Mouse (Mus musculus) MEL (cell line): ENCODE results near the gene Ccl7.

Source experiments
- CHD1 ChIP-seq: IDR thresholded peaks from 2 replicates; pipeline ENCODE4 v1.6.1; 2012; ENCODE audit warnings: low read depth, mild to moderate bottlenecking, inconsistent platforms, low read length, improper control_type of control experiment
- CTCF ChIP-seq, 3 experiments: IDR thresholded peaks in 2 of 3; conservative IDR thresholded peaks in 1 of 3; 2 replicates each; pipeline ENCODE4 v1.5.1; 2011 to 2012; ENCODE audit warnings: low read length in 3 of 3, low read depth in 2 of 3, mild to moderate bottlenecking in 2 of 3, improper control_type of control experiment in 1 of 3, inconsistent platforms in 1 of 3, mixed read lengths in 1 of 3, moderate library complexity in 1 of 3; ENCODE audit not compliant: control insufficient read depth in 1 of 3, insufficient read depth in 1 of 3, poor library complexity in 1 of 3, severe bottlenecking in 1 of 3
- EP300 ChIP-seq, 2 experiments: IDR thresholded peaks; 2 replicates each; pipeline ENCODE4 v1.6.1; 2011; ENCODE audit warnings: improper control_type of control experiment in 2 of 2, low read length in 2 of 2, low read depth in 1 of 2, mild to moderate bottlenecking in 1 of 2
- JUND ChIP-seq: IDR thresholded peaks from 2 replicates; pipeline ENCODE4 v1.6.1; 2011; ENCODE audit warnings: low read depth, mild to moderate bottlenecking, improper control_type of control experiment, low read length
- MAFK ChIP-seq: IDR thresholded peaks from 2 replicates; pipeline ENCODE4 v1.6.1; 2011; ENCODE audit warnings: low read depth, mild to moderate bottlenecking, low read length, improper control_type of control experiment, borderline replicate concordance
- MAZ ChIP-seq: IDR thresholded peaks from 2 replicates; pipeline ENCODE4 v1.6.1; 2012; ENCODE audit warnings: low read depth, mild to moderate bottlenecking, inconsistent platforms, low read length, improper control_type of control experiment
- NELFE ChIP-seq: IDR thresholded peaks from 2 replicates; pipeline ENCODE4 v1.6.1; 2011; ENCODE audit warnings: low read depth, low read length, improper control_type of control experiment
- POLR2A ChIP-seq, 2 experiments: IDR thresholded peaks; 2 replicates each; pipeline ENCODE4 v1.6.1; 2011 to 2012; ENCODE audit warnings: low read length in 2 of 2, mild to moderate bottlenecking in 2 of 2, control low read depth in 1 of 2, improper control_type of control experiment in 1 of 2, low read depth in 1 of 2, moderate library complexity in 1 of 2; ENCODE audit not compliant: control insufficient read depth in 1 of 2, insufficient read depth in 1 of 2, poor library complexity in 1 of 2
- UBTF ChIP-seq: IDR thresholded peaks from 2 replicates; pipeline ENCODE4 v1.6.1; 2012; ENCODE audit warnings: low read depth, mild to moderate bottlenecking, inconsistent platforms, low read length, improper control_type of control experiment, moderate library complexity, borderline replicate concordance; ENCODE audit not compliant: insufficient read depth

DNA sequence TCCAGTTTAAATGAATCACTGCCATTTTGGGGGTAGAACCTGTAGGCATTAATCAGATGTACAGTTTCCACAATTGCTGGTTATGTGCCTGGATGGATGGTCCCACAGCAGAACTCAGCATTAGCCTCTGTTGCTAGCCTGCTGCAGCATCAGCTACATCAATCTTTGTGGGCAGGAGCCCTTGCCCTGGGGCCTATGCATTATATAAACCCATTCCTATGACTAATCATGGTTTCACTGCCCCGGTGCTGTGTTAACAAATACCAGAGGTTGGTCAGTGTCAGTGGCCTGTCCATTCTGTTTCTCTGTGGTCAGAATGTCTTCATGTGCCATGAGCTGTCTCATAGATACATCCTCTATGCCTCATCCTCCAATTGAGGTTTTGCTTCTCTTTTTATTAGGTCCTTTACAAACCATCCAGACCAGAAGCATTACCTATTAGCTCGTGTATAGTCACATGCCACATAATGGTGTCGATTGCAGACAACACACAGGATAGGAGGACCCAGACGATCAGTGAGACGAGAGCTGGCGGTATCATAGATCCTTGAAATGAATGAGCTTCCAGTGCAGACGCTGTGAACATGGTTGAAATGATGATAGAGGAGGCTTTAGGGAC lies 21.6 kb downstream of the Ccl7 start:
- TF ChIP-seq CTCF (IDR thresholded peaks at IDR 0.05 in 2 of 3, conservative IDR thresholded peaks at IDR 0.05 in 1 of 3; ENCODE audit: control insufficient read depth in 1 of 3, insufficient read depth in 1 of 3, low read depth in 2 of 3, low read length in 3 of 3, poor library complexity in 1 of 3, severe bottlenecking in 1 of 3) (no peak), POLR2A (IDR thresholded peaks at IDR 0.05; ENCODE audit: control insufficient read depth in 1 of 2, insufficient read depth in 1 of 2, low read depth in 1 of 2, low read length in 2 of 2, poor library complexity in 1 of 2) (no peak), CHD1 (no peak), JUND (no peak), NELFE (no peak), MAFK (no peak), UBTF (no peak), EP300 (IDR thresholded peaks at IDR 0.05; ENCODE audit: low read depth in 1 of 2, low read length in 2 of 2) (no peak), MAZ (no peak)
